Mouse (Mus musculus) lung, embryonic 14.5 days (tissue): Measurements from ENCODE around the gene Setdb2. TPM values are rescaled to one million over a fixed set of nuclear protein-coding genes. Genes with fewer than 3 reads are reported as not detected.
"Not testable (repeated sequence)": the region's sequence is repeated elsewhere in the genome, so short reads cannot be mapped to it uniquely, and the experiment has no call there.

Source experiments
- ATAC-seq: fragments of 200-750 bp; cut with Nextera tagmentation; 2 replicates; pipeline ENCODE4 v1.8.0; 2017; ENCODE audit warnings: mild to moderate bottlenecking, moderate TSS enrichment, moderate library complexity; ENCODE audit not compliant: insufficient read depth
- DNase-seq: peaks from one replicate; pipeline ENCODE4 v3.0.0-alpha.2; 2015
- H3K27ac ChIP-seq: fragments of 300-500 bp; sonication (generic); 2 replicates; pipeline ENCODE4 v1.5.1; 2014; ENCODE audit warnings: low read depth, mild to moderate bottlenecking, moderate library complexity
- H3K27me3 ChIP-seq: fragments of 300-500 bp; sonication (generic); 2 replicates; pipeline ENCODE4 v1.6.1; 2014; ENCODE audit warnings: low read length, control low read depth; ENCODE audit not compliant: insufficient read depth
- H3K36me3 ChIP-seq: fragments of 300-500 bp; sonication (generic); 2 replicates; pipeline ENCODE4 v1.6.1; 2014; ENCODE audit warnings: control low read depth; ENCODE audit not compliant: insufficient read depth
- H3K4me1 ChIP-seq: fragments of 300-500 bp; sonication (generic); 2 replicates; pipeline ENCODE4 v1.6.1; 2014; ENCODE audit warnings: antibody characterized with exemption, control low read depth; ENCODE audit not compliant: insufficient read depth
- H3K4me2 ChIP-seq: fragments of 300-500 bp; sonication (generic); 2 replicates; pipeline ENCODE4 v1.6.1; 2014; ENCODE audit warnings: mild to moderate bottlenecking
- H3K4me3 ChIP-seq: fragments of 300-500 bp; sonication (generic); 2 replicates; pipeline ENCODE4 v1.5.1; 2014; ENCODE audit warnings: low read depth, low read length
- H3K9ac ChIP-seq: fragments of 300-500 bp; sonication (generic); 2 replicates; pipeline ENCODE4 v1.6.1; 2014
- H3K9me3 ChIP-seq: fragments of 300-500 bp; sonication (generic); 2 replicates; pipeline ENCODE4 v1.6.1; 2016; ENCODE audit warnings: low read depth, low read length, control low read depth
- CTCF ChIP-seq: IDR thresholded peaks from 2 replicates; pipeline ENCODE4 v1.5.1; 2016; ENCODE audit warnings: antibody characterized with exemption, low read depth
- WGBS: fragments of 180-500 bp; shearing (Covaris S2); extraction: QIAGEN DNeasy Blood & Tissue Kit; methylation state at CpG from one replicate; pipeline ENCODE4 v1.1.7; 2014; 5-methylcytosine and 5-hydroxymethylcytosine counted together
- polyA plus RNA-seq: library from polyadenylated mRNA; unstranded; fragments of >200 nt; fragmentation: Nextera tagmentation; extraction: Ambion mirVana; gene quantifications from 2 replicates; pipeline ENCODE4 v1.2.1, GENCODE M21; 2014

Setdb2 gene
- polyA plus RNA-seq, 1 experiment from 2014 or later, result 14.9 TPM

DNA sequence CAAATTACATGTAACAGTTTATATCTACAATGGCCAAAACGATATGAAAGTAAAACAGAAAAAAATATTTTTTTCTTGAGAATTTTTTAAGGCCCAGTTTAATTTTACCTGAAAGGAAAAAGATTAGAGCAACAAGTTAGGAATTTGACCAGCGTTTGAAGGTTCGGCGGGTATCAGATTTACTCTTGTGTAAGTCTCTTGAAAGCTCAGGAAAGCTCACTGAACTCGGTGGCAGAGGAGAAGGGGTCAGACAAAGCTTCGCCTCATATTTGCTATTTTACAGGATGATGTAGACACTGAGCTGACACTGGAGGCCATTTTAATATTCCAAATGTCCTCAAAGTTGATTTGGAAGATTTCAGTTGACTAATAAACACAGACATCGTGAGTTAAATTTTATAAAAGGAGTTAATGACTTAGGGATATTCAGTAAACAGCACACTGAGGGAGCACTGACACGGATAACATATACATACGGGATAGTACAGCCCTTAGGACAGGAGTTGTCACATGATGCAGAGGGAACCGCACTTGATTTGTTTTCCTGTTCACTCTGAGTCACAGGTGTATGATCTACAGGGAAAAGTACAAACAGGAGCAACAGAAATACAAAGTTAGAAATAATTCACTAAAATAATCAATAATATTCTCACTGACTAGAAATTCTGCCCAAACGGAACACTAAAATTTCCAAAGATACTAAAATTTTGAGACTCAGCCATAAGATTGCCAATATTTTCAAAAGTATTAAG, 17.6 kb downstream of the Setdb2 start:
- no peak overlapping the region for H3K4me3 ChIP-seq
- TF ChIP-seq CTCF, result no peak
- ATAC-seq (no peak), DNase-seq (no peak)
- H3K27me3 ChIP-seq, result no peaks in the 10 kb centered on the region
- H3K9ac ChIP-seq, result no peak overlapping the region
- H3K36me3 ChIP-seq, result peaks cover 5% of the 10 kb centered on the region; the same call in 1 of the 2 replicates
- H3K4me1 ChIP-seq, result no peaks in the 10 kb centered on the region
- H3K4me2 ChIP-seq, result no peak overlapping the region
- H3K9me3 ChIP-seq, result no peaks in the 10 kb centered on the region
- WGBS, result 82% methylated on average over 11 of the region's 11 CpGs
- no peak overlapping the region for H3K27ac ChIP-seq

- TF ChIP-seq CTCF, result no peak
- Histone ChIP-seq H3K9ac (no peak overlapping the region), H3K27ac (no peak overlapping the region), H3K4me2 (no peak overlapping the region), H3K27me3 (no peaks in the 10 kb centered on the region), H3K36me3 (peaks cover 28% of the 10 kb centered on the region), H3K4me3 (no peak overlapping the region), H3K9me3 (no peaks in the 10 kb centered on the region), H3K4me1 (no peaks in the 10 kb centered on the region)
- ATAC-seq (no peak), DNase-seq (no peak)
- WGBS, result 84% methylated on average over 4 of the region's 4 CpGs
These were observed 22.5 kb downstream of the Setdb2 start for GRCm38 (mm10) chr14:59418171-59418570.

- H3K4me3 ChIP-seq, H3K9ac ChIP-seq, H3K27me3 ChIP-seq, DNase-seq, ATAC-seq, H3K4me2 ChIP-seq, H3K4me1 ChIP-seq, H3K9me3 ChIP-seq, H3K27ac ChIP-seq: not testable (repeated sequence)
- WGBS, result 93% methylated on average over 2 of the region's 2 CpGs
- peaks cover 28% of the 10 kb centered on the region for H3K36me3 ChIP-seq
These were observed 25.7 kb downstream of the Setdb2 start for GRCm38 (mm10) chr14:59414979-59415378.

DNA sequence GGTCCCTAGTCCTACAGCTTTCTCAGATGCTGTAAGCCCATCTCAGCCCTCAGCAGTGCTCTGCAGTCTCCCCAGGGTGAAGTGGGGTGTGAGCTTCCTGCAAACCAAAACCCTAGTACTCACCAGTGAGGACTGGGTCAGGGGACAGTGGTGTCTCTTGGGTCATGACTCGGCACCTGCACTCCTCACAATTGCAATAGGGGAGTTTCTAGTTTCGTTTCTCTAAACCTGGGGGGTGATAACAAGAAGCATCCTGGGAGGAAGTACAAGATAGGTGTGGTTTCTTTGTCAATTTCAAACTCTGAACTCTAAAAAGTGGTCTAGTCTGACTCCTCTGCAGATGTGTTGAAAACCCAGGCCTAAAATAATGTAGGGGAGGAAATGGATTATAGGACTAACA, 43.7 kb downstream of the Setdb2 start:
- Histone ChIP-seq H3K27ac (no peak overlapping the region), H3K4me1 (no peaks in the 10 kb centered on the region), H3K27me3 (no peaks in the 10 kb centered on the region), H3K9me3 (no peaks in the 10 kb centered on the region), H3K36me3 (0 out of 2 replicates have a peak, but pooled peaks cover 3% of the 10 kb centered on the region), H3K4me2 (no peak overlapping the region), H3K9ac (no peak overlapping the region), H3K4me3 (no peak overlapping the region)
- DNase-seq, result no peak
- no peak for TF ChIP-seq CTCF
- WGBS, result 83% methylated on average over 2 of the region's 2 CpGs
- no peak for ATAC-seq

DNA sequence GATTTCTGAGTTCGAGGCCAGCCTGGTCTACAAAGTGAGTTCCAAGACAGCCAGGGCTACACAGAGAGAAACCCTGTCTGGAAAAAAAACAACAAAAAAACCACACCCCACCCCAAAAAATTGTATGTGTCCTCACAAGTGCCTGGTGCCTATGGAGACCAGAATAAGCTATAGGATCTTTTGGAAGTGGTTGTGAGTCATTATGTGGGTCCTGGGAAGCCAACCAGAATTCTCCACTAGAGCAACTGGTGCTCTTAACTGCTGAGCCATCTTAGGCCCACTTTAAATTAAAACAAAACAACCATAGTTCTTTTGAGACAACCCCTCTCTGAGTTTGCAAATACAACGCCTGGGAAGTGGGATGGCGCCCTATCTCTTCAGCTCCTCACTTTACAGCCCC, 45.4 kb downstream of the Setdb2 start, which contains the start of gene Phf11c:
Gene Phf11c (minus strand): TSS at position 101 of the 400 bp plus-strand sequence.
- no peak within 1 kb of the TSS for H3K4me2 ChIP-seq
- no peak for DNase-seq
- H3K9me3 ChIP-seq, result no peaks in the 10 kb centered on the region
- 81% methylated on average over 3 of the region's 3 CpGs for WGBS
- no peaks in the 10 kb centered on the region for H3K27me3 ChIP-seq
- no peak for TF ChIP-seq CTCF
- H3K9ac ChIP-seq, result no peak within 1 kb of the TSS
- no peaks in the 10 kb centered on the region for H3K36me3 ChIP-seq
- ATAC-seq, result no peak
- H3K27ac ChIP-seq, result no peak within 1 kb of the TSS
- H3K4me3 ChIP-seq, result no peak within 1 kb of the TSS
- no peaks in the 10 kb centered on the region for H3K4me1 ChIP-seq

- not testable (repeated sequence) for H3K27me3 ChIP-seq, H3K4me2 ChIP-seq, H3K9me3 ChIP-seq, H3K4me3 ChIP-seq, H3K27ac ChIP-seq, H3K9ac ChIP-seq, H3K36me3 ChIP-seq, H3K4me1 ChIP-seq
- 18% methylated on average over 4 of the region's 4 CpGs for WGBS
- DNase-seq (peak; percentile 2), ATAC-seq (peak; percentile 52; the same call in 1 of the 2 replicates)
- peak; percentile 39 for TF ChIP-seq CTCF
These were observed 50.5 kb downstream of the Setdb2 start for GRCm38 (mm10) chr14:59390181-59390580.

- Histone ChIP-seq H3K9ac (no peak overlapping the region), H3K4me1 (no peaks in the 10 kb centered on the region), H3K9me3 (no peaks in the 10 kb centered on the region), H3K4me3 (no peak overlapping the region), H3K27ac (no peak overlapping the region), H3K36me3 (no peaks in the 10 kb centered on the region), H3K27me3 (no peaks in the 10 kb centered on the region), H3K4me2 (no peak overlapping the region)
- no peak for TF ChIP-seq CTCF
- WGBS, result 70% methylated on average over 1 of the region's 1 CpGs
- DNase-seq, result no peak
- no peak for ATAC-seq
These were observed 51.2 kb downstream of the Setdb2 start for GRCm38 (mm10) chr14:59389532-59389931.
